Mouse (Mus musculus) cerebellum, adult 2 months (tissue): Measurements from ENCODE around the gene Id1. TPM values are rescaled to one million over a fixed set of nuclear protein-coding genes. Genes with fewer than 3 reads are reported as not detected.
A peak's percentile ranks its signal among the peaks of the same experiment; 100 is the strongest.

Experiments
- DNase-seq, 2 experiments: peaks; one replicate each; pipeline ENCODE4 v3.0.0; 2021
- H3K27ac ChIP-seq: fragments of 200-500 bp; 2 replicates; pipeline ENCODE4 v1.5.1; 2012; ENCODE audit warnings: low read length, control low read depth, inconsistent platforms; ENCODE audit not compliant: insufficient read depth
- H3K27me3 ChIP-seq: fragments of 200-500 bp; 2 replicates; pipeline ENCODE4 v1.6.1; 2012; ENCODE audit warnings: inconsistent platforms, mild to moderate bottlenecking, low read length, moderate library complexity; ENCODE audit not compliant: control insufficient read depth, insufficient read depth
- H3K4me1 ChIP-seq: fragments of 200-500 bp; 2 replicates; pipeline ENCODE4 v1.6.1; 2011; ENCODE audit warnings: low read length; ENCODE audit not compliant: control insufficient read depth, insufficient read depth
- H3K4me3 ChIP-seq: fragments of 200-500 bp; replicated peaks from 2 replicates; pipeline ENCODE3; 2011; ENCODE audit warnings: mild to moderate bottlenecking, low read depth, low read length, control low read depth; ENCODE audit not compliant: insufficient read depth
- CTCF ChIP-seq: fragments of 200-500 bp; IDR thresholded peaks from 2 replicates; pipeline ENCODE4 v1.5.1; 2011; ENCODE audit warnings: low read depth, mild to moderate bottlenecking, control low read depth, low read length, moderate library complexity, borderline replicate concordance; ENCODE audit not compliant: insufficient read depth
- POLR2A ChIP-seq: fragments of 200-500 bp; IDR thresholded peaks from 2 replicates; pipeline ENCODE4 v1.6.1; 2011; ENCODE audit warnings: low read length, control low read depth, borderline replicate concordance; ENCODE audit not compliant: insufficient read depth
- WGBS: fragments of 180-500 bp; shearing (Covaris S2); methylation state at CpG from one replicate; pipeline ENCODE4 v1.1.7; 2018; 5-methylcytosine and 5-hydroxymethylcytosine counted together
- polyA plus RNA-seq: library from polyadenylated mRNA; depleted of rRNA; stranded (reverse); fragments of >200 nt; gene quantifications from 2 replicates; pipeline ENCODE4 v1.2.3, GENCODE M21; 2012

Id1 gene
- polyA plus RNA-seq, 1 experiment = 68.7 TPM

- TF ChIP-seq CTCF (no peak), POLR2A (no peak)
- Histone ChIP-seq H3K4me3 (peak overlapping the region; percentile 51), H3K27me3 (no peaks in the 10 kb centered on the region), H3K27ac (peak overlapping the region; percentile 28; the same call in 1 of the 2 replicates), H3K4me1 (peaks cover 16% of the 10 kb centered on the region; the same call in 1 of the 2 replicates)
- 9% methylated on average over 36 of the region's 36 CpGs for WGBS
- DNase-seq = peak; percentile 36
Observed at GRCm38 (mm10) chr2:152739031-152739841, 3.2 kb downstream of the Id1 start.

- TF ChIP-seq CTCF (no peak), POLR2A (no peak)
- DNase-seq = no peak
- Histone ChIP-seq H3K4me3 (no peak overlapping the region), H3K27ac (peak overlapping the region; percentile 28; the same call in 1 of the 2 replicates), H3K27me3 (no peaks in the 10 kb centered on the region), H3K4me1 (peaks cover 16% of the 10 kb centered on the region; the same call in 1 of the 2 replicates)
- WGBS = 91% methylated on average over 3 of the region's 3 CpGs
Observed at GRCm38 (mm10) chr2:152739842-152740260, 3.8 kb downstream of the Id1 start.

GRCm38 (mm10) chr2:152740490-152740889, 4.4 kb downstream of the Id1 start:
- WGBS = 97% methylated on average over 5 of the region's 5 CpGs
- Histone ChIP-seq H3K27ac (no peak overlapping the region), H3K4me1 (peaks cover 16% of the 10 kb centered on the region; the same call in 1 of the 2 replicates), H3K4me3 (no peak overlapping the region), H3K27me3 (no peaks in the 10 kb centered on the region)
- no peak for TF ChIP-seq CTCF
- no peak for TF ChIP-seq POLR2A
- no peak for DNase-seq

- no peak for TF ChIP-seq POLR2A
- TF ChIP-seq CTCF = no peak
- Histone ChIP-seq H3K27me3 (no peaks in the 10 kb centered on the region), H3K27ac (no peak overlapping the region), H3K4me1 (peaks cover 14% of the 10 kb centered on the region; the same call in 1 of the 2 replicates), H3K4me3 (no peak overlapping the region)
- DNase-seq = no peak
- 60% methylated on average over 14 of the region's 14 CpGs for WGBS
Observed at GRCm38 (mm10) chr2:152741153-152742041, 5.3 kb downstream of the Id1 start.

- Histone ChIP-seq H3K4me3 (no peak overlapping the region), H3K4me1 (peaks cover 7% of the 10 kb centered on the region; the same call in 1 of the 2 replicates), H3K27me3 (no peaks in the 10 kb centered on the region), H3K27ac (no peak overlapping the region)
- WGBS = 40% methylated on average over 10 of the region's 10 CpGs
- DNase-seq = no peak
- TF ChIP-seq CTCF (peak; percentile 33; the same call in 1 of the 2 replicates), POLR2A (no peak)
Observed at GRCm38 (mm10) chr2:152742435-152742834, 6.4 kb downstream of the Id1 start.

- Histone ChIP-seq H3K27ac (no peak within 1 kb of the TSS), H3K27me3 (no peaks in the 10 kb centered on the region), H3K4me1 (peaks cover 18% of the 10 kb centered on the region), H3K4me3 (no peak within 1 kb of the TSS)
- TF ChIP-seq POLR2A (no peak), CTCF (no peak)
- no peak for DNase-seq
- WGBS = 34% methylated on average over 30 of the region's 30 CpGs
Observed at GRCm38 (mm10) chr2:152753944-152754711, 18.1 kb downstream of the Id1 start, which contains the start of gene Cox4i2. Gene Cox4i2 (plus strand): TSS chr2:152754173.
